Mouse (Mus musculus): Measurements from ENCODE around the gene Atxn1.

Atxn1 gene

GRCm38 (mm10) chr13:45762278-45762677 lies 202.5 kb downstream of the Atxn1 start:
- no peak for DNase-seq

GRCm38 (mm10) chr13:45754483-45754882 lies 210.3 kb downstream of the Atxn1 start:
- no peak for DNase-seq

GRCm38 (mm10) chr13:45752498-45752897 lies 212.3 kb downstream of the Atxn1 start:
- no peak for DNase-seq

GRCm38 (mm10) chr13:45751231-45751630 lies 213.6 kb downstream of the Atxn1 start:
- no peak for DNase-seq

- DNase-seq = no peak
These were observed 214.2 kb downstream of the Atxn1 start for GRCm38 (mm10) chr13:45750627-45751026.

GRCm38 (mm10) chr13:45749937-45750336 lies 214.9 kb downstream of the Atxn1 start:
- DNase-seq = no peak

GRCm38 (mm10) chr13:45749222-45749621 lies 215.6 kb downstream of the Atxn1 start:
- no peak for DNase-seq

- DNase-seq = no peak
These were observed 216.1 kb downstream of the Atxn1 start for GRCm38 (mm10) chr13:45748691-45749090.

GRCm38 (mm10) chr13:45745851-45746773 lies 218.7 kb downstream of the Atxn1 start:
- no peak for DNase-seq

- no peak for DNase-seq
These were observed 219.9 kb downstream of the Atxn1 start for GRCm38 (mm10) chr13:45744803-45745432.

- no peak for DNase-seq
These were observed 221.0 kb downstream of the Atxn1 start for GRCm38 (mm10) chr13:45743848-45744247.

GRCm38 (mm10) chr13:45740369-45740768 lies 224.4 kb downstream of the Atxn1 start:
- DNase-seq = no peak

GRCm38 (mm10) chr13:45736241-45736640 lies 228.6 kb downstream of the Atxn1 start:
- DNase-seq = no peak

- no peak for DNase-seq
These were observed 229.0 kb downstream of the Atxn1 start for GRCm38 (mm10) chr13:45735802-45736201.

GRCm38 (mm10) chr13:45734531-45734930 lies 230.3 kb downstream of the Atxn1 start:
- no peak for DNase-seq

- no peak for DNase-seq
These were observed 232.2 kb downstream of the Atxn1 start for GRCm38 (mm10) chr13:45732590-45732989.

- no peak for DNase-seq
These were observed 237.9 kb downstream of the Atxn1 start for GRCm38 (mm10) chr13:45726917-45727316.

GRCm38 (mm10) chr13:45726181-45726580 lies 238.6 kb downstream of the Atxn1 start:
- no peak for DNase-seq

- no peak for DNase-seq
These were observed 240.1 kb downstream of the Atxn1 start for GRCm38 (mm10) chr13:45724507-45725259.

GRCm38 (mm10) chr13:45722885-45723284 lies 241.9 kb downstream of the Atxn1 start:
- no peak for DNase-seq

GRCm38 (mm10) chr13:45721621-45722020 lies 243.2 kb downstream of the Atxn1 start:
- peak; percentile 18 for DNase-seq

- no peak for DNase-seq
These were observed 246.0 kb downstream of the Atxn1 start for GRCm38 (mm10) chr13:45718850-45719249.

GRCm38 (mm10) chr13:45715583-45716180 lies 249.1 kb downstream of the Atxn1 start:
- no peak for DNase-seq

Data from layer of hippocampus, adult 9-11 months (tissue).